Mouse (Mus musculus) E14TG2a.4 (cell line): Measurements from ENCODE around the gene Xylt1.

Source experiments
- CTCF ChIP-seq: conservative IDR thresholded peaks from 2 replicates; pipeline ENCODE4 v1.5.1; 2014; ENCODE audit warnings: low read length
- NANOG ChIP-seq: IDR thresholded peaks from 2 replicates; pipeline ENCODE4 v1.6.1; 2014; ENCODE audit warnings: borderline replicate concordance, low read length, mixed read lengths
- POU5F1 ChIP-seq: IDR thresholded peaks from 2 replicates; pipeline ENCODE4 v1.6.1; 2014; ENCODE audit warnings: low read length, borderline replicate concordance

- no peak for TF ChIP-seq CTCF
- TF ChIP-seq POU5F1: no peak
- TF ChIP-seq NANOG: no peak
Measured at GRCm38 (mm10) chr7:117466006-117466780, 85.4 kb downstream of the Xylt1 start.
